Mouse (Mus musculus): Measurements from ENCODE around the gene 9230104L09Rik. TPM values are rescaled to one million over a fixed set of nuclear protein-coding genes. Genes with fewer than 3 reads are reported as not detected.

9230104L09Rik gene
- polyA plus RNA-seq, 1 experiment from 2014 or later: 0.94 TPM

DNA sequence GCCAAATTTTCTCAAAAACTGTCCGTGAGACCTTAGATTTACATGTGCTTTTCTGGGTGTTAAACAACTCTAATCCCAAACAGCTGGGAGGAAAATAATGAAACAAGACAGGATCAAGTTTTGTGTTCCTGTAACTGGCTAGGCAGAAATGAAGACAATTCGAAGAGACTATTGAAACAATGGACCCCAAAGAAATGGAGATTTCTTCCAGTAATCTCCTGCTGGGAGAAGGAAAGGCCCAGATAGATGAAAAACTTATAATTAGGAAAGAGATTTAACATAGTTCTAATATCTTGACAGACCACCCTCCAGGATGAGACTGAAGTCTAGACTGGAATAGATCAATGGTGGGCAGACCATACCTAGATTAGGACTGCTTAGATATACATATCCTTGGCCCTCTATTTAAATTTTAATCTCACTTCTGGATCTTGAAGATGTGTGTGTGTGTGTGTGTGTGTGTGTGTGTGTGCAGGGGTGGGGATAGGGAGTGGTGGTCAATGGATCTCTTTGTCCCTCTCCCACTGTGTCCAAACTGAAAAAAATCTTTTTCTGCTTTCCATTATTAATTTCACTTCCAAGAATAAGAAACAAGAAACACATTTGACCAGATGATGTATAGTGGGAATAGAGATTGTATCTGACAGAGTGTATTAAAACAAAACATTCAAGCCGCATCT, 24.6 kb upstream of the 9230104L09Rik start:
- no peaks in the 10 kb centered on the region for H3K36me3 ChIP-seq (ENCODE audit: insufficient read depth, low read length)
- 71% methylated on average over 3 of the region's 3 CpGs for WGBS
- H3K4me3 ChIP-seq (ENCODE audit: low read depth, low read length): no peak overlapping the region
- H3K9me3 ChIP-seq (ENCODE audit: low read length): no peaks in the 10 kb centered on the region
- H3K27me3 ChIP-seq (replicated peaks; ENCODE audit: insufficient read depth, low read length): no peaks in the 10 kb centered on the region
- TF ChIP-seq CTCF (IDR thresholded peaks at IDR 0.05) (no peak), EP300 (IDR thresholded peaks at IDR 0.05) (no peak)
- no peak for DNase-seq (ENCODE audit: low spot score)
- H3K4me1 ChIP-seq (ENCODE audit: insufficient read depth, low read depth, low read length): no peaks in the 10 kb centered on the region
- no peak for ATAC-seq
- no peak overlapping the region for H3K27ac ChIP-seq (ENCODE audit: low read length)
- no peak overlapping the region for H3K4me2 ChIP-seq (replicated peaks; ENCODE audit: low read depth, low read length)
- no peak overlapping the region for H3K9ac ChIP-seq (replicated peaks; ENCODE audit: low read depth)

DNA sequence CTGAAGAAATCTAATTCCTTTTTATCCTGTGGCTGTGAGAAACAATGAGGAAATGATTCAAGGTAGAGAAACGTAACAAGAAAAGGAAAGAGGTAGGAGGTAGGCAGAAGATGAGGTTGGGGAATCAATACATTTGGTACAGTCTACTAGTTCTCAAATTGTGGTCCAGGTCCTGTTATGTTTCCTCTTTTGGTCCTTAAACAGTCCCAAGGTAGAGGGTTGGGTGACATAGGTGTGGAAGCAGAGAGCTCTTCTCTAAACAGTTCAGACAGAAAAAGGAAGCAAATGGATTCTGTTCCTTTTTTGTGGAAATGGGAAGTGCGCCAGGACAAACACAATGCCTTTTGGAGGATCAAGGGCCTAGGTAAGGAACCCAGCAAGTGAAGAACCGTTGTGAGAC, 24.0 kb upstream of the 9230104L09Rik start:
- H3K4me1 ChIP-seq (ENCODE audit: insufficient read depth, low read depth, low read length): no peaks in the 10 kb centered on the region
- DNase-seq (ENCODE audit: low spot score) (no peak), ATAC-seq (no peak)
- no peak overlapping the region for H3K4me2 ChIP-seq (replicated peaks; ENCODE audit: low read depth, low read length)
- WGBS: 71% methylated on average over 3 of the region's 3 CpGs
- no peaks in the 10 kb centered on the region for H3K27me3 ChIP-seq (replicated peaks; ENCODE audit: insufficient read depth, low read length)
- no peak overlapping the region for H3K9ac ChIP-seq (replicated peaks; ENCODE audit: low read depth)
- no peaks in the 10 kb centered on the region for H3K9me3 ChIP-seq (ENCODE audit: low read length)
- no peak for TF ChIP-seq EP300 (IDR thresholded peaks at IDR 0.05)
- no peak for TF ChIP-seq CTCF (IDR thresholded peaks at IDR 0.05)
- no peak overlapping the region for H3K27ac ChIP-seq (ENCODE audit: low read length)
- no peak overlapping the region for H3K4me3 ChIP-seq (ENCODE audit: low read depth, low read length)
- no peaks in the 10 kb centered on the region for H3K36me3 ChIP-seq (ENCODE audit: insufficient read depth, low read length)

DNA sequence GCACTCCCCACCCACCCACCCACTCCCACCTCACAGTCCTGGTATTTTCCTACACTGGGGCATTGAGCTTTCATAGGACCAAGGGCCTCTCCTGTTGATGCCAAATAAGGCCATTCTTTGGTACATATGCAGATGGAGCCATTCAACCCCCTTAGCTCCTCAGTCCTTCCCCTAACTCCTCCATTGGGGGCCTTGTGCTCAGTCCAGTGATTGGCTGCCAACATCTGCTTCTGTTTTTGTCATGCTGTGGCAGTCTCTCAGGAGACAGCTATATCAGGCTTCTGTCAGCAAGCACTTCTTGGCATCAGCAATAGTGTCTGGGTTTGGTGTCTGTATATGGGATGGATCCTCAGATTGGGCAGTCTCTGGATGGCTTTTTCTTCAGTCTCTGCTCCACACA, 19.9 kb upstream of the 9230104L09Rik start:
- no peak for ATAC-seq
- no peak overlapping the region for H3K4me2 ChIP-seq (replicated peaks; ENCODE audit: low read depth, low read length)
- H3K36me3 ChIP-seq (ENCODE audit: insufficient read depth, low read length): no peaks in the 10 kb centered on the region
- H3K27ac ChIP-seq (ENCODE audit: low read length): no peak overlapping the region
- H3K9me3 ChIP-seq (ENCODE audit: low read length): no peaks in the 10 kb centered on the region
- H3K27me3 ChIP-seq (replicated peaks; ENCODE audit: insufficient read depth, low read length): no peaks in the 10 kb centered on the region
- no peak overlapping the region for H3K9ac ChIP-seq (replicated peaks; ENCODE audit: low read depth)
- TF ChIP-seq CTCF (IDR thresholded peaks at IDR 0.05) (no peak), EP300 (IDR thresholded peaks at IDR 0.05) (no peak)
- no peaks in the 10 kb centered on the region for H3K4me1 ChIP-seq (ENCODE audit: insufficient read depth, low read depth, low read length)
- no peak for DNase-seq (ENCODE audit: low spot score)
- no peak overlapping the region for H3K4me3 ChIP-seq (ENCODE audit: low read depth, low read length)

DNA sequence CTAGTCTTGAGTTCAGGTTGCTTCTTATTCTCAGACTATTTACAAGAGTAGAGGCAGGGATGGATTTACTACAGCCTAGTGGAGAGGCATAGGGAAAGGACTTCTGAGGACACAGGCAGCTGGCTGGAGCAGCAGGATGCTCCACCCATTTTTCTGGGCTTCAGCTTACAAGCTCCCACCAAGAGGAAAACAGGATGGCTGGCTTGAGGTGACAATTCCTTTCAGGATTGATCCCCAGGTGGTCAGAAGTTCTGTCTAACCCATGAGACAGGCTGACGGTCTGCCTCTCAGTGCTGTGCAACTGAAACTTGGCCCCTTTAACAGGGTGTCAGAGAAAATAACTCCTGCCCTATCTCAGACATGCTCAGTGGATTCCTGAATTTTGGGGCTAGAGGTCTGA, 14.4 kb upstream of the 9230104L09Rik start:
- no peak overlapping the region for H3K4me3 ChIP-seq (ENCODE audit: low read depth, low read length)
- H3K4me1 ChIP-seq (ENCODE audit: insufficient read depth, low read depth, low read length): peaks cover 6% of the 10 kb centered on the region; the same call in 1 of the 2 replicates
- no peak overlapping the region for H3K4me2 ChIP-seq (replicated peaks; ENCODE audit: low read depth, low read length)
- H3K9ac ChIP-seq (replicated peaks; ENCODE audit: low read depth): no peak overlapping the region
- no peak for TF ChIP-seq EP300 (IDR thresholded peaks at IDR 0.05)
- TF ChIP-seq CTCF (IDR thresholded peaks at IDR 0.05): no peak
- ATAC-seq: no peak
- no peaks in the 10 kb centered on the region for H3K9me3 ChIP-seq (ENCODE audit: low read length)
- H3K36me3 ChIP-seq (ENCODE audit: insufficient read depth, low read length): no peaks in the 10 kb centered on the region
- 77% methylated on average over 1 of the region's 1 CpGs for WGBS
- DNase-seq (ENCODE audit: low spot score): no peak
- H3K27me3 ChIP-seq (replicated peaks; ENCODE audit: insufficient read depth, low read length): no peaks in the 10 kb centered on the region
- H3K27ac ChIP-seq (ENCODE audit: low read length): no peak overlapping the region

DNA sequence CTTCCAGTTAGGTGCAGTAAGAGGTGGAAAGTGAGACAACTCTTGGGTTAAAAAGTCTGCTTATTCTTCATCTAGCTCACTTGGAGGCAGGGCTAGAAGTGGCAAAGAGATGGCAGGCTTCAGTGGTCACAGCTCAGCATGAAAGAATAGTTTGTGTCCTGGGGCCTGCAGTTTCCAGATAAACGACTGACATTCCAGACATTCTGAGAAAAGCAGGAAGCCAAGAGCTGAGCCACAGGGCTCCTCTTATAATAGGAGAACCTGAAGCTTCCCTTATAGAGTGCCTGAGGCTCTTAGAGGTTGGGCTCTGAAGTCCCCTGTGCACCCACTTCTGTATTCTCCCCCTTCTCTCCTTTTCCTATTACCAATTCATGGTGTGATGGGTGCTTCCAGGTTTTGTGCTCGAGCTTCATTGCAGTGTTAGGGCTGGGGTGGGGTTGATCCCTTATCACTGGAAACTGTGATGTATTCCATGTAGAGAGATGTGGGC, 13.8 kb upstream of the 9230104L09Rik start:
- Histone ChIP-seq H3K9me3 (ENCODE audit: low read length) (no peaks in the 10 kb centered on the region), H3K9ac (replicated peaks; ENCODE audit: low read depth) (no peak overlapping the region), H3K27me3 (replicated peaks; ENCODE audit: insufficient read depth, low read length) (no peaks in the 10 kb centered on the region), H3K4me3 (ENCODE audit: low read depth, low read length) (no peak overlapping the region), H3K4me2 (replicated peaks; ENCODE audit: low read depth, low read length) (no peak overlapping the region), H3K4me1 (ENCODE audit: insufficient read depth, low read depth, low read length) (peaks cover 12% of the 10 kb centered on the region; the same call in 1 of the 2 replicates), H3K36me3 (ENCODE audit: insufficient read depth, low read length) (no peaks in the 10 kb centered on the region), H3K27ac (ENCODE audit: low read length) (no peak overlapping the region)
- WGBS: 8% methylated on average over 2 of the region's 2 CpGs
- DNase-seq (ENCODE audit: low spot score): no peak
- TF ChIP-seq CTCF (IDR thresholded peaks at IDR 0.05): no peak
- TF ChIP-seq EP300 (IDR thresholded peaks at IDR 0.05): no peak
- ATAC-seq: no peak

DNA sequence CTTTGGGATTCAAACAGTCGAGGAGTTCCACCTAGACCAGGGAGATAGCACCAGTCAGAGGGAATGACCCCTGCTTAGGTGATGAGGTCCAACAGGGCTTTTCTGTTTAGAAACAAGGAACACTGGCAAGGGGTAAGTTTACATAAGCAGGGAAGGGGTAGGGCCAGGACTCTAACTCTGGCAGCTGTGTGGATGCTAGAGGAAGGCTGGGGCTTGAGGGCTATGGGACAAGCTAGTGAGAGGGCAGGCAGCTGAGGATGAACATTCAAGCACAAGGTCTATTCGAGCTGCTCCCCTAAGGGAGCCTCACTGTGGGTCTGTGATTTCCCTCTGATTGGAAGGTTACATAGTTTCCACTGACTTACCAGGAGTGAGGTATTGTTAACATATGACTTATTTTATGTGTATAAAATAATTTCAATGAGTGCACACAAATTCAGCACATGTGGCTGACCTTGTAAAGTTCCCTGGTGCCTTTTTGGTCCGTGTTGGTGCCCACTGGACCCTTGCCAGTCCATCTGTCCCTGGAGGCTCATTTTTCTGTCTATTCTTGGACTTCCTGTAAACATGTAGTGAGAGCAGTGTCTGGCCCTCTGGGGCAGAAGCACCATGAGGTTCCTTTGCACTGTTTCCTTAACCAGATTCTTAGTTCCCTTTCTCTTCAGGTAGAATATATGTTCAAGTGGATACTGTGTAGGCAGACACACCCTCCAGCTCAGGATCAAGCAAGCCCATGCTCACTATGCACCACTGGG, 12.4 kb upstream of the 9230104L09Rik start:
- Histone ChIP-seq H3K9ac (replicated peaks; ENCODE audit: low read depth) (no peak overlapping the region), H3K4me1 (ENCODE audit: insufficient read depth, low read depth, low read length) (peaks cover 22% of the 10 kb centered on the region; the same call in 1 of the 2 replicates), H3K9me3 (ENCODE audit: low read length) (no peaks in the 10 kb centered on the region), H3K36me3 (ENCODE audit: insufficient read depth, low read length) (no peaks in the 10 kb centered on the region), H3K27ac (ENCODE audit: low read length) (no peak overlapping the region), H3K4me3 (ENCODE audit: low read depth, low read length) (no peak overlapping the region), H3K27me3 (replicated peaks; ENCODE audit: insufficient read depth, low read length) (no peaks in the 10 kb centered on the region), H3K4me2 (replicated peaks; ENCODE audit: low read depth, low read length) (no peak overlapping the region)
- TF ChIP-seq EP300 (IDR thresholded peaks at IDR 0.05) (no peak), CTCF (IDR thresholded peaks at IDR 0.05) (no peak)
- DNase-seq (ENCODE audit: low spot score) (no peak), ATAC-seq (no peak)
- 15% methylated on average over 3 of the region's 3 CpGs for WGBS
